Mouse (Mus musculus) left cerebral cortex, postnatal 36 days (tissue): ENCODE data around the gene Zic1. TPM values are rescaled to one million over a fixed set of nuclear protein-coding genes. Genes with fewer than 3 reads are reported as not detected.

Experiments used
- DNase-seq, 2 experiments: peaks; one replicate each; pipeline ENCODE4 v3.0.0; 2021 to 2022; ENCODE audit warnings: low spot score in 2 of 2, mixed read lengths in 1 of 2
- intact Hi-C: fragments of 180-260 bp; cut with DNase I; formaldehyde crosslinking; loops from one replicate; pipeline ENCODE4 v1.15.1; 2025
- total RNA-seq, 2 experiments: library from RNA; stranded (reverse); gene quantifications; 2 replicates each; pipeline ENCODE4 v1.2.3; 2021

Zic1 gene
- total RNA-seq, 2 experiments from 2014 or later: 7.2 to 15.3 TPM

GRCm38 (mm10) chr9:91385561-91386430 lies 20.2 kb upstream of the Zic1 start:
- intact Hi-C loops: no loop called here

GRCm38 (mm10) chr9:91384693-91385560 lies 19.3 kb upstream of the Zic1 start:
- DNase-seq: no peak
- intact Hi-C loops: no loop called here

More at GRCm38 (mm10) chr9:91385561-91386430, 20.2 kb upstream of the Zic1 start:
- no peak for DNase-seq

GRCm38 (mm10) chr9:91384136-91384500 lies 18.5 kb upstream of the Zic1 start:
- no peak for DNase-seq
- intact Hi-C loops: no loop called here

GRCm38 (mm10) chr9:91383441-91384135 lies 18.0 kb upstream of the Zic1 start:
- DNase-seq: no peak
- intact Hi-C loops: no loop called here

- intact Hi-C loops: no loop called here
- DNase-seq: no peak
These were observed 17.1 kb upstream of the Zic1 start for GRCm38 (mm10) chr9:91382471-91383255.

- intact Hi-C loops: no loop called here
- DNase-seq: no peak
These were observed 16.4 kb upstream of the Zic1 start for GRCm38 (mm10) chr9:91382111-91382379.

GRCm38 (mm10) chr9:91381284-91382110 lies 15.9 kb upstream of the Zic1 start:
- intact Hi-C loops: loop anchor here (2.0 kb wide), 1 partner anchor 23 kb away; no protein-coding TSS in a partner anchor
- no peak for DNase-seq

GRCm38 (mm10) chr9:91380458-91380914 lies 14.9 kb upstream of the Zic1 start:
- intact Hi-C loops: loop anchor here (2.0 kb wide), 1 partner anchor 22 kb away; no protein-coding TSS in a partner anchor
- no peak for DNase-seq

GRCm38 (mm10) chr9:91379781-91380457 lies 14.3 kb upstream of the Zic1 start:
- intact Hi-C loops: loop anchor here (1.0 to 2.0 kb wide), 2 partner anchors 13 to 21 kb away; no protein-coding TSS in a partner anchor
- DNase-seq: no peak

- intact Hi-C loops: loop anchor here (1.0 kb wide), 1 partner anchor 12 kb away; no protein-coding TSS in a partner anchor
- no peak for DNase-seq
These were observed 13.7 kb upstream of the Zic1 start for GRCm38 (mm10) chr9:91379300-91379635.

- intact Hi-C loops: loop anchor here (1.0 kb wide), 1 partner anchor 11 kb away; no protein-coding TSS in a partner anchor
- DNase-seq: no peak
These were observed 13.0 kb upstream of the Zic1 start for GRCm38 (mm10) chr9:91378411-91379299.

GRCm38 (mm10) chr9:91377873-91378150 lies 12.2 kb upstream of the Zic1 start:
- intact Hi-C loops: no loop called here

GRCm38 (mm10) chr9:91377036-91377872 lies 11.6 kb upstream of the Zic1 start:
- no peak for DNase-seq
- intact Hi-C loops: no loop called here

More at GRCm38 (mm10) chr9:91377873-91378150, 12.2 kb upstream of the Zic1 start:
- DNase-seq: no peak

- intact Hi-C loops: no loop called here
- DNase-seq: no peak
These were observed 9.1 kb upstream of the Zic1 start for GRCm38 (mm10) chr9:91374665-91375064.

- intact Hi-C loops: no loop called here
- DNase-seq: no peak
These were observed 8.4 kb upstream of the Zic1 start for GRCm38 (mm10) chr9:91373811-91374575.
